Mouse (Mus musculus): Measurements from ENCODE around the gene Ppp1r3f. TPM values are rescaled to one million over a fixed set of nuclear protein-coding genes. Genes with fewer than 3 reads are reported as not detected.
A peak's percentile ranks its signal among the peaks of the same experiment; 100 is the strongest.

The Ppp1r3f gene
- polyA plus RNA-seq, 1 experiment from 2014 or later, result 1.6 TPM

DNA sequence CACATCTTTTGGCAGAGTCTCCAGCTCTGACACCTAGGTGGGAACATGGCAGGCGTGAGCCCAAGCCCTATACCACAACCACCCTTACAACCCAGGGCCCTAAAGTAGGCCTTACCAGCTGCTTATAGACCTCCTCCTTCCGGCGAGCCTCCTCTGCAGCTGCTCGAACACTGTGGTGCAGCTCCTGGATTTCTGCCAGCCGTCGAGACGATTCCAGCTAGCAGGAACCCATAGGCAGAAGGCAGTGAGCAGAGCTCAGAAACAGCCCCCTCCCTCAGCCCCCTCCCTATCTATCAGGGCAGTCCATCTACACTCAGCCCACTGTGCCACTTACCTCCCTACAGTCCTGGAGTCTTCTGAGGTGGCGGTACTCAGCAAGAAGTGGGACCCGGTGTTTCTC lies 21.3 kb upstream of the Ppp1r3f start:
- Histone ChIP-seq H3K36me3 (ENCODE audit: control insufficient read depth, insufficient read depth, low read length) (peaks cover 5% of the 10 kb centered on the region; the same call in 1 of the 2 replicates), H3K9ac (ENCODE audit: low read depth, low read length) (no peak overlapping the region), H3K9me3 (replicated peaks; ENCODE audit: control insufficient read depth, low read length) (no peaks in the 10 kb centered on the region), H3K27ac (ENCODE audit: low read depth, low read length) (no peak overlapping the region), H3K4me1 (ENCODE audit: control insufficient read depth, insufficient read depth, low read length) (no peaks in the 10 kb centered on the region), H3K4me2 (no peak overlapping the region), H3K27me3 (ENCODE audit: control insufficient read depth, insufficient read depth, low read length) (no peaks in the 10 kb centered on the region), H3K4me3 (ENCODE audit: low read depth, low read length) (no peak overlapping the region)
- WGBS (ENCODE audit: insufficient replicate concordance), result 84% methylated on average over 9 of the region's 9 CpGs
- no peak for ATAC-seq (replicated peaks; ENCODE audit: insufficient number of reproducible peaks, low FRiP score, low TSS enrichment)

DNA sequence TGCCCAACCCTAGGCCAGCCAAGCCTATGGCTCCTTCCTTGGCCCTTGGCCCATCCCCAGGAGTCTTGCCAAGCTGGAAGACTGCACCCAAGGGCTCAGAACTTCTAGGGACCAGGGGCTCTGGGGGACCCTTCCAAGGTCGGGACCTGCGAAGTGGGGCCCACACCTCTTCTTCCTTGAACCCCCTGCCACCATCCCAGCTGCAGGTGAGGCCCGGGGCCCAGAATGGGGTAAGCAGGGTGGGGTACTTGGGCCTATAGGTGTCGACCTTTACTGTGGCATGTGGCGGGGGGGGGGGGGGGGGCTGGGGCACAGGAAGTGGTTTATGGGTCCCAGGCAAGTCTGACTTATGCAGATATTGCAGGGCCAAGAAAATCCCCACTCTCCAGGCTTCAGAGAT lies 12.3 kb upstream of the Ppp1r3f start:
- Histone ChIP-seq H3K4me1 (ENCODE audit: control insufficient read depth, insufficient read depth, low read length) (no peaks in the 10 kb centered on the region), H3K36me3 (ENCODE audit: control insufficient read depth, insufficient read depth, low read length) (no peaks in the 10 kb centered on the region), H3K4me2 (no peak overlapping the region), H3K9me3 (replicated peaks; ENCODE audit: control insufficient read depth, low read length) (no peaks in the 10 kb centered on the region), H3K9ac (ENCODE audit: low read depth, low read length) (no peak overlapping the region), H3K27me3 (ENCODE audit: control insufficient read depth, insufficient read depth, low read length) (no peaks in the 10 kb centered on the region), H3K4me3 (ENCODE audit: low read depth, low read length) (no peak overlapping the region), H3K27ac (ENCODE audit: low read depth, low read length) (no peak overlapping the region)
- WGBS (ENCODE audit: insufficient replicate concordance), result 83% methylated on average over 5 of the region's 5 CpGs
- no peak for ATAC-seq (replicated peaks; ENCODE audit: insufficient number of reproducible peaks, low FRiP score, low TSS enrichment)

DNA sequence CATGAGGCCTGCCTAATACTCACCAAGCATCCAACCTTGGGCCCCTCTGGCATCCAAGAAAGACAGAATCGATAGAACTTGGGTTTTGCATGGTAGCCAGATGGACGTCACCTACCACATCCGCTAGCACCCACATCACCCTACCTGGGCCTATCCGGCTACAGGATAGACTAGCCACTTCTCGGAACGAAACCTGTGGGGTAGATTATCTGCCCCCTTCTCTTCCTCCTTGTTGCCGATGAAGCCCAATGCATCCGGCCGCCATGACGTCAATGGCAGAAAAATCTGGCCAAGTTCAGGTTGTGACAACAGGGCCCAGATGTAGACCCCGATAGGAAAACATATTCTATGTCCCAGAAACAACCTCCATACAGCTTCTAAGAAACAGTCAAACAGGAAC lies 9.8 kb upstream of the Ppp1r3f start:
- H3K27me3 ChIP-seq (ENCODE audit: control insufficient read depth, insufficient read depth, low read length), result no peaks in the 10 kb centered on the region
- ATAC-seq (replicated peaks; ENCODE audit: insufficient number of reproducible peaks, low FRiP score, low TSS enrichment), result no peak
- H3K36me3 ChIP-seq (ENCODE audit: control insufficient read depth, insufficient read depth, low read length), result no peaks in the 10 kb centered on the region
- H3K27ac ChIP-seq (ENCODE audit: low read depth, low read length), result no peak overlapping the region
- H3K4me2 ChIP-seq, result no peak overlapping the region
- H3K4me3 ChIP-seq (ENCODE audit: low read depth, low read length), result no peak overlapping the region
- WGBS (ENCODE audit: insufficient replicate concordance), result 94% methylated on average over 11 of the region's 11 CpGs
- H3K9ac ChIP-seq (ENCODE audit: low read depth, low read length), result no peak overlapping the region
- no peaks in the 10 kb centered on the region for H3K9me3 ChIP-seq (replicated peaks; ENCODE audit: control insufficient read depth, low read length)
- H3K4me1 ChIP-seq (ENCODE audit: control insufficient read depth, insufficient read depth, low read length), result no peaks in the 10 kb centered on the region

DNA sequence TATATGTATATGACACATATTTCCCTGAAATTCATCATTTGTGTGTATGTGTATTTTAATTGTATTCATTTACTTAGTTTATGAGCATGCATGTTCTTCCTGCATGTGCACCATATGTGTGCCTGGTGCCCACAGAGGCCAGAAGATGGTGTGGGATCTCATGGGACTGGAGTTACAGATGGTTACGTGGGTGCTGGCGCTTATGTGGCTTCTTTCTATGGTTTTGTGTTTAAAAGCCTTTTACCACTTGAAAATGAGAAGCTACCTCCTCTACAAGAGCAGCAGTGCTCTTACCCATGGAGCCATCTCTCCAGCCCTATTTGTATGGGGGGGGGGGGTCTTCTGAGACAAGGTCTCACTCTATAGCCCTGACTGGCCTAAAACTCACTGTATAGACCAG lies 7.1 kb upstream of the Ppp1r3f start:
- Histone ChIP-seq H3K36me3 (ENCODE audit: control insufficient read depth, insufficient read depth, low read length) (no peaks in the 10 kb centered on the region), H3K27me3 (ENCODE audit: control insufficient read depth, insufficient read depth, low read length) (no peaks in the 10 kb centered on the region), H3K4me2 (no peak overlapping the region), H3K27ac (ENCODE audit: low read depth, low read length) (no peak overlapping the region), H3K9me3 (replicated peaks; ENCODE audit: control insufficient read depth, low read length) (no peaks in the 10 kb centered on the region), H3K4me3 (ENCODE audit: low read depth, low read length) (no peak overlapping the region), H3K4me1 (ENCODE audit: control insufficient read depth, insufficient read depth, low read length) (no peaks in the 10 kb centered on the region), H3K9ac (ENCODE audit: low read depth, low read length) (no peak overlapping the region)
- WGBS (ENCODE audit: insufficient replicate concordance), result 83% methylated on average over 2 of the region's 2 CpGs
- ATAC-seq (replicated peaks; ENCODE audit: insufficient number of reproducible peaks, low FRiP score, low TSS enrichment), result no peak

DNA sequence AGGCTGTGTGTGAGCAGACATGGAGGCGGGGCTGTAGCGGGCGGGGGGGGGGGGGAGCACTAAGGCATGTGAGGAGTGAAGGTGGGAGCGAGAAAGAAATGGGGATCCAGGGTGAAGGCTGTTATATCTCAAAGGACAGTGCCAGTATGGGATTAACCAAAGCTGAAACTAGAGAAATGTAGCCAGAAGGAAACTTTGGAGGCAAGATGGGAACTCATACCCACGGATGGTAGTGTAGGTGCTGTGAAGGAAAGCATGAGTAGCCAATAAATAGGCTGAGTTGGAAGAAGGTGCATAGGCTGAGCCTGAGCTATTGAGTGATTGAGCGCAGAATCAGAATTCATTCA lies 775 bp upstream of the Ppp1r3f start:
- Histone ChIP-seq H3K4me1 (ENCODE audit: control insufficient read depth, insufficient read depth, low read length) (peaks cover 6% of the 10 kb centered on the region; the same call in 1 of the 2 replicates), H3K9me3 (replicated peaks; ENCODE audit: control insufficient read depth, low read length) (no peaks in the 10 kb centered on the region), H3K4me3 (ENCODE audit: low read depth, low read length) (peak overlapping the region; percentile 54), H3K27ac (ENCODE audit: low read depth, low read length) (no peak overlapping the region; the same call in 1 of the 2 replicates), H3K4me2 (peak overlapping the region; percentile 56), H3K9ac (ENCODE audit: low read depth, low read length) (no peak overlapping the region), H3K36me3 (ENCODE audit: control insufficient read depth, insufficient read depth, low read length) (no peaks in the 10 kb centered on the region), H3K27me3 (ENCODE audit: control insufficient read depth, insufficient read depth, low read length) (no peaks in the 10 kb centered on the region)
- ATAC-seq (replicated peaks; ENCODE audit: insufficient number of reproducible peaks, low FRiP score, low TSS enrichment), result no peak
- WGBS (ENCODE audit: insufficient replicate concordance), result 26% methylated on average over 5 of the region's 6 CpGs

GRCm38 (mm10) chrX:7573176-7574086 lies 652 bp downstream of the Ppp1r3f start, which contains the start of gene Foxp3:
Gene Foxp3 (plus strand): TSS chrX:7573644.
- 26% methylated on average over 51 of the region's 72 CpGs for WGBS (ENCODE audit: insufficient replicate concordance)
- Histone ChIP-seq H3K4me1 (ENCODE audit: control insufficient read depth, insufficient read depth, low read length) (peaks cover 6% of the 10 kb centered on the region; the same call in 1 of the 2 replicates), H3K4me3 (ENCODE audit: low read depth, low read length) (peak within 1 kb of the TSS; percentile 54), H3K36me3 (ENCODE audit: control insufficient read depth, insufficient read depth, low read length) (no peaks in the 10 kb centered on the region), H3K4me2 (peak within 1 kb of the TSS; percentile 69), H3K27me3 (ENCODE audit: control insufficient read depth, insufficient read depth, low read length) (no peaks in the 10 kb centered on the region), H3K27ac (ENCODE audit: low read depth, low read length) (peak within 1 kb of the TSS; percentile 78), H3K9ac (ENCODE audit: low read depth, low read length) (peak within 1 kb of the TSS; percentile 71), H3K9me3 (replicated peaks; ENCODE audit: control insufficient read depth, low read length) (no peaks in the 10 kb centered on the region)
- peak; percentile 59; the same call in 1 of the 2 replicates for ATAC-seq (replicated peaks; ENCODE audit: insufficient number of reproducible peaks, low FRiP score, low TSS enrichment)

DNA sequence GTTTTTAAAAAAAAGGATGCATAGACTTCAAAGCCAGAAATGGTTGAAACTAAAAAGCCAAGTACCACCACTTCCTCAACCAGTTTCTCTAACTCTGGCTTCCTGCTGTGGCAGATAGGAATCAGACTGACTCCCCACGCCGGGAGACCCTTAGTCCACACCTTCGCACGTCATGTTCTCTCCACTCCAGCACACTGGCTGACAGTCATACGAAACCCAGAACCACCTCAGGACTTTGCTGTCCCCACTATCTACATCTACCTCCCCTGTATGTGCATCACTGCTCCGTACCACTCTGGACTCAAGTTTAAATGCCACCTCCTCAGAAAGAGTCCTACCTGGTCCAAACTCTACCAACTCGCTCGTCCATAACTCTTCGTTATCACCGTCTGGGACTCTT lies 1.6 kb downstream of the Ppp1r3f start:
- no peaks in the 10 kb centered on the region for H3K27me3 ChIP-seq (ENCODE audit: control insufficient read depth, insufficient read depth, low read length)
- no peaks in the 10 kb centered on the region for H3K36me3 ChIP-seq (ENCODE audit: control insufficient read depth, insufficient read depth, low read length)
- H3K9ac ChIP-seq (ENCODE audit: low read depth, low read length), result no peak overlapping the region
- ATAC-seq (replicated peaks; ENCODE audit: insufficient number of reproducible peaks, low FRiP score, low TSS enrichment), result no peak
- H3K4me3 ChIP-seq (ENCODE audit: low read depth, low read length), result peak overlapping the region; percentile 54; the same call in 1 of the 2 replicates
- no peaks in the 10 kb centered on the region for H3K9me3 ChIP-seq (replicated peaks; ENCODE audit: control insufficient read depth, low read length)
- no peak overlapping the region for H3K27ac ChIP-seq (ENCODE audit: low read depth, low read length)
- H3K4me1 ChIP-seq (ENCODE audit: control insufficient read depth, insufficient read depth, low read length), result peaks cover 6% of the 10 kb centered on the region; the same call in 1 of the 2 replicates
- peak overlapping the region; percentile 69 for H3K4me2 ChIP-seq
- 54% methylated on average over 10 of the region's 10 CpGs for WGBS (ENCODE audit: insufficient replicate concordance)

DNA sequence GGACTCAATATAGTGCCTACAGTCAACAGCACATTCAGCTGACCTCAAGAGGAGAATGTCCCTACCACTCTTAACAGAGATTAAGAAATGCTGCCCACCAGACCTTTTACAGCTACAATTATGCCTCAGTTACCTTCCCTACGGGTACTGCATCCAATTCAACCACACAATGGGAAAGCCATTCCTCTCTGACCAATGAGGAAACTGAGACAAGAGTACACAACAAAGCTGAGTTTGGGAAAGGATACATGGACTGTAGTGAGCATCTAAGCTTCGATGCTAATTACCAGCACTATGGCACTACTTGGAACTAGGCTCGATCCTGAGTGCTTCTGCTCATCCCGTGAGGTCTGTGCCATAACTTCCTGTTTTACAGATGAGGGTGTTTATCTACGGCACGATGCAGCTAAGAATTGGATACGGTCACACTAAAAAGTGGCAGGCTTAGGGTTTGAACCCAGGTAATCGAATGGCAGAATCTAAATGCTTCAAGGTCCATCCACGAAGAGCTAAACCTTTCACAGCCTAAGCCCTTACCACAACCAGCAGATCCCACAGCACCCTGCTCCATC lies 2.4 kb downstream of the Ppp1r3f start:
- Histone ChIP-seq H3K36me3 (ENCODE audit: control insufficient read depth, insufficient read depth, low read length) (no peaks in the 10 kb centered on the region), H3K27me3 (ENCODE audit: control insufficient read depth, insufficient read depth, low read length) (no peaks in the 10 kb centered on the region), H3K4me1 (ENCODE audit: control insufficient read depth, insufficient read depth, low read length) (peaks cover 6% of the 10 kb centered on the region; the same call in 1 of the 2 replicates), H3K9me3 (replicated peaks; ENCODE audit: control insufficient read depth, low read length) (no peaks in the 10 kb centered on the region), H3K4me2 (no peak overlapping the region; the same call in 1 of the 2 replicates), H3K27ac (ENCODE audit: low read depth, low read length) (no peak overlapping the region), H3K9ac (ENCODE audit: low read depth, low read length) (no peak overlapping the region), H3K4me3 (ENCODE audit: low read depth, low read length) (no peak overlapping the region)
- 82% methylated on average over 9 of the region's 9 CpGs for WGBS (ENCODE audit: insufficient replicate concordance)
- no peak for ATAC-seq (replicated peaks; ENCODE audit: insufficient number of reproducible peaks, low FRiP score, low TSS enrichment)
